Mouse (Mus musculus): ENCODE data around the gene Slc11a2. TPM values are rescaled to one million over a fixed set of nuclear protein-coding genes. Genes with fewer than 3 reads are reported as not detected.

The Slc11a2 gene
- total and polyA plus RNA-seq, 2 experiments from 2014 or later = 17.6 to 36.8 TPM

DNA sequence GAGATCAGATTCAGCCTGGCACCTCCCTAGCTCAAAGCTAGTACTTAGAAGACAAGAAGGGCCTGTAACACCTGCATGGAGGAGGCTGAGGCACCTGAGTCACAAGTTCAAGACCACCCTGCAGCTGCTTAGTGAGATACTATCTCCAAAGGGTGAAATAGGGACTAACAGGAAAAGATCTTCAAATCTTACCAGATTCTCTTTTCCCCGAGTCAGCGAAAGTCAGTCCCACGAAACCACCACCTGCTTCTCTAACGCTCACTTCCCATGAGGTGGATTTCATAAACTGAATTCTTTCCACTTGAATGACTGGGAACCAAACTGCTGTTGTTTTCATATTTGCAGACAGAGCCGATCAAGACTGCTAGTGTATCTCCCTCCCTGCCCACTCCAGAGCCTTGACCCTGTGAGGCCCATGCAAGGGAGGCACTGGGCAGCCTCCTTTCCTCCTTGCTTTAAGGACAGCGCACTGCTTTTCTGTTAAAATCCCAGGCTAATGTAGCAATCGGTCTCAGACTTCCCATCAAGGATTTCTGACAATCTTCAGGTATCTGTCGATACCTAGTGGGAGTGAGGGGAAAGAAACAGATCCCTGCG lies 6.9 kb downstream of the Slc11a2 start:
- Histone ChIP-seq H3K4me2 (ENCODE audit: low read depth) (no peak overlapping the region), H3K36me3 (ENCODE audit: insufficient read depth) (no peaks in the 10 kb centered on the region), H3K9ac (no peak overlapping the region), H3K27me3 (ENCODE audit: insufficient read depth, low read length) (no peaks in the 10 kb centered on the region), H3K27ac (ENCODE audit: low read depth, low read length) (no peak overlapping the region), H3K4me3 (ENCODE audit: low read depth, low read length) (no peak overlapping the region), H3K9me3 (ENCODE audit: low read length) (no peaks in the 10 kb centered on the region), H3K4me1 (ENCODE audit: insufficient read depth) (peaks cover 7% of the 10 kb centered on the region; the same call in 1 of the 2 replicates)
- ATAC-seq (no peak), DNase-seq (no peak)
- WGBS = 84% methylated on average over 9 of the region's 9 CpGs
- TF ChIP-seq CTCF (IDR thresholded peaks at IDR 0.05; ENCODE audit: low read depth) = no peak

DNA sequence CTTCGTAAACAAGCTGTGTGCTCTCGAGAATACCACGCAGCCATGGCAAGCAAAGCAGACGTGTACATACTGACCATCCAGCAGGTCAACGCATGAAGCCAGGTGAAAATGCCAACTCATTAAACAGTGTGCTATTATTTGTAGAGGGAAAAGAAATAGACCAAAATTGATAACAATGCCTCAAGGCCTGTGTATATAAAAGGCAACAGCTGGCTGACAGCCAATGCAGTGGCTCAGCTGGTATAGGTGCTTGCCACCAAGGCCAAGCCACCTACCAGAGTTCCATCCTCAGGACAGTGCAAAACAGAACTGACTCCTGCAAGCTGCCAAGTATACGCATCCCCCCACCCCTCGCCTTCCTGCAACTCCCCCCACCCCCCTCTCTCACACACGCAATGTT lies 9.2 kb downstream of the Slc11a2 start:
- 84% methylated on average over 8 of the region's 8 CpGs for WGBS
- no peak for TF ChIP-seq CTCF (IDR thresholded peaks at IDR 0.05; ENCODE audit: low read depth)
- Histone ChIP-seq H3K9me3 (ENCODE audit: low read length) (no peaks in the 10 kb centered on the region), H3K9ac (no peak overlapping the region), H3K4me1 (ENCODE audit: insufficient read depth) (no peaks in the 10 kb centered on the region), H3K4me2 (ENCODE audit: low read depth) (no peak overlapping the region), H3K27me3 (ENCODE audit: insufficient read depth, low read length) (no peaks in the 10 kb centered on the region), H3K27ac (ENCODE audit: low read depth, low read length) (no peak overlapping the region), H3K36me3 (ENCODE audit: insufficient read depth) (peaks cover 10% of the 10 kb centered on the region; the same call in 1 of the 2 replicates), H3K4me3 (ENCODE audit: low read depth, low read length) (no peak overlapping the region)
- DNase-seq (no peak), ATAC-seq (no peak)

- no peak overlapping the region for H3K27ac ChIP-seq (ENCODE audit: low read depth, low read length)
- H3K4me3 ChIP-seq (ENCODE audit: low read depth, low read length) = no peak overlapping the region
- no peaks in the 10 kb centered on the region for H3K27me3 ChIP-seq (ENCODE audit: insufficient read depth, low read length)
- no peak overlapping the region for H3K4me2 ChIP-seq (ENCODE audit: low read depth)
- TF ChIP-seq CTCF (IDR thresholded peaks at IDR 0.05; ENCODE audit: low read depth) = no peak
- no peak overlapping the region for H3K9ac ChIP-seq
- DNase-seq (no peak), ATAC-seq (no peak)
- H3K36me3 ChIP-seq (ENCODE audit: insufficient read depth) = peaks cover 12% of the 10 kb centered on the region
- H3K9me3 ChIP-seq (ENCODE audit: low read length) = no peaks in the 10 kb centered on the region
- 92% methylated on average over 13 of the region's 13 CpGs for WGBS
- H3K4me1 ChIP-seq (ENCODE audit: insufficient read depth) = no peaks in the 10 kb centered on the region
Measured at GRCm38 (mm10) chr15:100414942-100415341, 9.9 kb downstream of the Slc11a2 start.

DNA sequence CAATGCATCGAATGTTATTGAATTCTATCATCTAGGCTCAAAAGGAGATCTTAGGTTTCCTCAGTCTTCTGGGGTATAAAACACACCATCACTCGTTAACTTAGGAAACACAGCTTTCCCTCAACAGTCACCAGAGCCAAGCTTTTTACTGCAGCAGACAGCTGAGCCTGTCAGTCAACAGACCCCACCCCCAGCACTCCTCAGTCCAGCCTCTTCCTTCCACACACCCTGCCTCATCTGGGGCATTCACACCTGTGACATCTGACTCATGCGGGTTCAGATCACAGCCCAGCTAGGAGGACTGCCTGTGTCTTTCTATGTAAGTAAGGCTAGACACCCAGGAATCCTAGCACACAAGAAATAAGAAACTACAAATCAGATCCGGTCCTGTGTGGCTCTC lies 10.9 kb downstream of the Slc11a2 start:
- no peaks in the 10 kb centered on the region for H3K4me1 ChIP-seq (ENCODE audit: insufficient read depth)
- no peaks in the 10 kb centered on the region for H3K9me3 ChIP-seq (ENCODE audit: low read length)
- TF ChIP-seq CTCF (IDR thresholded peaks at IDR 0.05; ENCODE audit: low read depth) = no peak
- no peak overlapping the region for H3K9ac ChIP-seq
- H3K4me2 ChIP-seq (ENCODE audit: low read depth) = no peak overlapping the region
- H3K27me3 ChIP-seq (ENCODE audit: insufficient read depth, low read length) = no peaks in the 10 kb centered on the region
- no peak overlapping the region for H3K4me3 ChIP-seq (ENCODE audit: low read depth, low read length)
- ATAC-seq (no peak), DNase-seq (no peak)
- no peak overlapping the region for H3K27ac ChIP-seq (ENCODE audit: low read depth, low read length)
- H3K36me3 ChIP-seq (ENCODE audit: insufficient read depth) = peaks cover 22% of the 10 kb centered on the region
- 64% methylated on average over 4 of the region's 4 CpGs for WGBS

GRCm38 (mm10) chr15:100413306-100413705 lies 11.6 kb downstream of the Slc11a2 start:
- Histone ChIP-seq H3K4me1 (ENCODE audit: insufficient read depth) (no peaks in the 10 kb centered on the region), H3K9ac (no peak overlapping the region), H3K36me3 (ENCODE audit: insufficient read depth) (peaks cover 26% of the 10 kb centered on the region), H3K4me3 (ENCODE audit: low read depth, low read length) (no peak overlapping the region), H3K4me2 (ENCODE audit: low read depth) (no peak overlapping the region), H3K27me3 (ENCODE audit: insufficient read depth, low read length) (no peaks in the 10 kb centered on the region), H3K27ac (ENCODE audit: low read depth, low read length) (no peak overlapping the region), H3K9me3 (ENCODE audit: low read length) (no peaks in the 10 kb centered on the region)
- DNase-seq (no peak), ATAC-seq (no peak)
- WGBS = 82% methylated on average over 4 of the region's 5 CpGs
- TF ChIP-seq CTCF (IDR thresholded peaks at IDR 0.05; ENCODE audit: low read depth) = no peak

- no peak for TF ChIP-seq CTCF (IDR thresholded peaks at IDR 0.05; ENCODE audit: low read depth)
- Histone ChIP-seq H3K9me3 (ENCODE audit: low read length) (no peaks in the 10 kb centered on the region), H3K4me3 (ENCODE audit: low read depth, low read length) (no peak overlapping the region), H3K9ac (no peak overlapping the region), H3K4me1 (ENCODE audit: insufficient read depth) (no peaks in the 10 kb centered on the region), H3K27ac (ENCODE audit: low read depth, low read length) (no peak overlapping the region), H3K27me3 (ENCODE audit: insufficient read depth, low read length) (no peaks in the 10 kb centered on the region), H3K36me3 (ENCODE audit: insufficient read depth) (peaks cover 36% of the 10 kb centered on the region), H3K4me2 (ENCODE audit: low read depth) (no peak overlapping the region)
- DNase-seq (no peak), ATAC-seq (no peak)
- 89% methylated on average over 5 of the region's 5 CpGs for WGBS
Measured at GRCm38 (mm10) chr15:100411731-100412130, 13.1 kb downstream of the Slc11a2 start.

GRCm38 (mm10) chr15:100410918-100411672 lies 13.8 kb downstream of the Slc11a2 start:
- 66% methylated on average over 14 of the region's 14 CpGs for WGBS
- Histone ChIP-seq H3K4me3 (ENCODE audit: low read depth, low read length) (no peak overlapping the region), H3K4me1 (ENCODE audit: insufficient read depth) (no peaks in the 10 kb centered on the region), H3K36me3 (ENCODE audit: insufficient read depth) (peaks cover 38% of the 10 kb centered on the region), H3K4me2 (ENCODE audit: low read depth) (no peak overlapping the region), H3K9me3 (ENCODE audit: low read length) (no peaks in the 10 kb centered on the region), H3K9ac (no peak overlapping the region), H3K27me3 (ENCODE audit: insufficient read depth, low read length) (no peaks in the 10 kb centered on the region), H3K27ac (ENCODE audit: low read depth, low read length) (no peak overlapping the region)
- ATAC-seq (no peak), DNase-seq (no peak)
- TF ChIP-seq CTCF (IDR thresholded peaks at IDR 0.05; ENCODE audit: low read depth) = no peak
